Mouse (Mus musculus) CD8-positive naive resting alpha-beta T cell, adult 2 months (primary cell): ENCODE data around the gene 2010111I01Rik.
"Not testable (repeated sequence)": the region's sequence is repeated elsewhere in the genome, so short reads cannot be mapped to it uniquely, and the experiment has no call there.

ENCODE experiments used
- DNase-seq, 2 experiments: peaks; one replicate each; pipeline ENCODE4 v3.0.0; 2022; ENCODE audit warnings: low read depth in 2 of 2, low spot score in 2 of 2

2010111I01Rik gene

GRCm38 (mm10) chr13:63073911-63074675, 109.4 kb downstream of the 2010111I01Rik start:
- DNase-seq, result no peak

- DNase-seq, result no peak
Measured at GRCm38 (mm10) chr13:63074676-63074991, 109.9 kb downstream of the 2010111I01Rik start.

GRCm38 (mm10) chr13:63075331-63075855, 110.7 kb downstream of the 2010111I01Rik start:
- no peak for DNase-seq

GRCm38 (mm10) chr13:63080191-63080590, 115.5 kb downstream of the 2010111I01Rik start:
- DNase-seq, result no peak

GRCm38 (mm10) chr13:63080823-63081222, 116.1 kb downstream of the 2010111I01Rik start:
- DNase-seq, result no peak

- DNase-seq, result no peak
Measured at GRCm38 (mm10) chr13:63082555-63083136, 118.0 kb downstream of the 2010111I01Rik start.

GRCm38 (mm10) chr13:63083139-63083538, 118.4 kb downstream of the 2010111I01Rik start:
- DNase-seq, result not testable (repeated sequence)

- DNase-seq, result no peak
Measured at GRCm38 (mm10) chr13:63083663-63084062, 119.0 kb downstream of the 2010111I01Rik start.

- DNase-seq, result no peak
Measured at GRCm38 (mm10) chr13:63087865-63088683, 123.4 kb downstream of the 2010111I01Rik start.

- DNase-seq, result no peak
Measured at GRCm38 (mm10) chr13:63089513-63089912, 124.8 kb downstream of the 2010111I01Rik start.

- DNase-seq, result no peak
Measured at GRCm38 (mm10) chr13:63091246-63091645, 126.6 kb downstream of the 2010111I01Rik start.

- DNase-seq, result no peak
Measured at GRCm38 (mm10) chr13:63092299-63092698, 127.6 kb downstream of the 2010111I01Rik start.

GRCm38 (mm10) chr13:63092874-63093273, 128.2 kb downstream of the 2010111I01Rik start:
- DNase-seq, result no peak

- no peak for DNase-seq
Measured at GRCm38 (mm10) chr13:63093636-63094035, 128.9 kb downstream of the 2010111I01Rik start.

- DNase-seq, result no peak
Measured at GRCm38 (mm10) chr13:63094317-63095131, 129.8 kb downstream of the 2010111I01Rik start.

- no peak for DNase-seq
Measured at GRCm38 (mm10) chr13:63096764-63097163, 132.1 kb downstream of the 2010111I01Rik start.

- DNase-seq, result no peak
Measured at GRCm38 (mm10) chr13:63097440-63097930, 132.8 kb downstream of the 2010111I01Rik start.

- DNase-seq, result no peak
Measured at GRCm38 (mm10) chr13:63101761-63102160, 137.1 kb downstream of the 2010111I01Rik start.

- DNase-seq, result no peak
Measured at GRCm38 (mm10) chr13:63102848-63103585, 138.3 kb downstream of the 2010111I01Rik start.

- DNase-seq, result no peak
Measured at GRCm38 (mm10) chr13:63106574-63106973, 141.9 kb downstream of the 2010111I01Rik start.
